In genomic region chr13:14649301-14649700, GRCm38 (mm10) we compare ENCODE assay signal across 8 mouse cellular contexts. TPM values are rescaled to one million over a fixed set of nuclear protein-coding genes. Genes with fewer than 3 reads are reported as not detected.
DNase-seq lines count a peak whose midpoint lies in the region; ATAC-seq and TF ChIP-seq lines count a peak whose summit lies in the region.
"Had no signal": no experiment of that assay in that cellular context is flagged by ENCODE, and none has a peak within 500 bp of the region (broad histone marks: within the 10 kb centered on the region; RNA-seq: fewer than 3 reads in every experiment).

No protein-coding gene starts in this region.

- peak; percentile 15 to 48 for DNase-seq in layer of hippocampus, adult 2 months (ENCODE audit: low spot score in 2 of 2)
- DNase-seq in layer of hippocampus, adult 11-12 months (ENCODE audit: low spot score) = no peak
- peak; percentile 78 for DNase-seq in NIH3T3 (ENCODE audit: low read depth)
- DNase-seq in lung, postnatal 10 days = peak; percentile 32
- DNase-seq in spleen, postnatal 10 days (ENCODE audit: low spot score in 2 of 2) = no peak
- no peak for DNase-seq in gastrocnemius, postnatal 36 days

- H3K27ac ChIP-seq in layer of hippocampus, adult 2 months = no peak overlapping the region
- H3K27ac ChIP-seq: embryonic facial prominence, embryonic 12.5 days had no signal

- peak; percentile 79 for TF ChIP-seq CTCF in layer of hippocampus, adult 2 months (conservative IDR thresholded peaks at IDR 0.05)

- ATAC-seq in CD4-positive, CD25-positive, alpha-beta regulatory T cell, adult 4 months = peak; percentile 32

- intact Hi-C loops in gastrocnemius, postnatal 36 days (cut with DNase I) = loop anchor here (5.0 kb wide), 1 partner anchor 1113 kb away; no protein-coding TSS in a partner anchor

- no peak overlapping the region for H3K4me3 ChIP-seq in layer of hippocampus, adult 2 months
- H3K4me3 ChIP-seq: embryonic facial prominence, embryonic 12.5 days had no signal

RNA-seq across cellular contexts. Expression of gene AW209491, which starts 19.3 kb away (rescaled TPM):
- total RNA-seq in layer of hippocampus, adult 2 months (2021) = 10 to 100 TPM; 20.3 to 20.4 TPM
- polyA plus RNA-seq in CD4-positive, CD25-positive, alpha-beta regulatory T cell, adult 4 months (2017; shearing (Covaris generic)) = 10 to 100 TPM; 29.5 to 38.4 TPM
- 10 to 100 TPM; 10.3 to 13.1 TPM for total RNA-seq in gastrocnemius, postnatal 36 days (2021)

RNA-seq across cellular contexts. Expression of gene Psma2, which starts 36.3 kb away (rescaled TPM):
- 10 to 100 TPM; 62.3 to 66.1 TPM for total RNA-seq in layer of hippocampus, adult 2 months (2021)
- 100 to 1,000 TPM; 145 to 178 TPM for polyA plus RNA-seq in CD4-positive, CD25-positive, alpha-beta regulatory T cell, adult 4 months (2017; shearing (Covaris generic))
- total RNA-seq in gastrocnemius, postnatal 36 days (2021) = 10 to 100 TPM; 44.4 to 51.5 TPM

RNA-seq across cellular contexts. Expression of gene Mrpl32, which starts 36.3 kb away (rescaled TPM):
- 10 to 100 TPM; 29.6 to 35.6 TPM for total RNA-seq in layer of hippocampus, adult 2 months (2021)
- polyA plus RNA-seq in CD4-positive, CD25-positive, alpha-beta regulatory T cell, adult 4 months (2017; shearing (Covaris generic)) = 100 to 1,000 TPM; 120 to 137 TPM
- 10 to 100 TPM; 38.8 to 46.7 TPM for total RNA-seq in gastrocnemius, postnatal 36 days (2021)

Comparison
In these comparisons a context has a peak if more than half of its experiments do, and no peak if none do; other contexts are left out.
1. DNase-seq: peak in layer of hippocampus, adult 2 months (2 of 2), NIH3T3 (single experiment) and lung, postnatal 10 days (single experiment); none in layer of hippocampus, adult 11-12 months (single experiment), spleen, postnatal 10 days (0 of 2) and gastrocnemius, postnatal 36 days (0 of 2).